Mouse (Mus musculus): ENCODE data around the gene Dlk2.

The Dlk2 gene

DNA sequence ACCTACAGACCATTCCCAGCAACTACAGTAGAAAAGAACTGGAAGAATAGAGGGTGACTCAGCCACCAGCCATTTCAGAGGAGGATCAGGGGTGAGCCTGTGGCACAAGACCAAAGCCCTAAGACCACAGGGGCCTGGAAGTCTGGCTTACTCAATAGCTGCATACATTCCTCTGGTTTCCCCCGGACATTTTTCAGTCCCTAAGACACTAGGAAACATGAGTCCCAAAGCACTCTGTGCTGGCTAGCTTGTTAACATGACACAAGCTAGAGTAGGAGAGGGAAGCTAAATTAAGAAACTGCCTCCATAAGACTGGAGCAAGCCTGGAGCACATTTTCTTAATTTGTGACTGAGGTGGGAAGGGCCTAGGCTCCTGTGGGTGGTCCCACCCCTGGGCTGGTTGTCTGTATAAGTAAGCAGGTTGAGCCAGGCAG lies 23.4 kb upstream of the Dlk2 start:
- no peak for DNase-seq (ENCODE audit: low read depth)

DNA sequence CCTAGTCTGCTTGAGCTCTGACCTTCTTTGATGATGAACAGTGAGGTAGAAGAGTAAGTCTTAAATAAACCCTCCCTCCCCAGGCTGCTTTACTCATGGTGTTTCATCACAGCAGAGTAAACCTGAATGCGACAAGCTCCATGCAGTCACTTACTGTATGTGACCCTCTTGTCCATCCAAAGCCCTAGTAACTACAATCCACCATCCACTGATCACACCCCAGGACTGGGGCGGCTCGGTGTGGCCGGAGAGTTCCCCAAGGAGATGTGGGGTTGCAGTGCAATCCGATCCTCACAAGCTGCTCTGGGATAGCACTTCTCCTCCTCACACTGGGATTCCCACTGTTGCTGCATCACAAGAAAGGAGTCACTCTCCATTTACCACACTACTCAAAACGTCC lies 22.8 kb upstream of the Dlk2 start:
- DNase-seq (ENCODE audit: low read depth) = no peak

DNA sequence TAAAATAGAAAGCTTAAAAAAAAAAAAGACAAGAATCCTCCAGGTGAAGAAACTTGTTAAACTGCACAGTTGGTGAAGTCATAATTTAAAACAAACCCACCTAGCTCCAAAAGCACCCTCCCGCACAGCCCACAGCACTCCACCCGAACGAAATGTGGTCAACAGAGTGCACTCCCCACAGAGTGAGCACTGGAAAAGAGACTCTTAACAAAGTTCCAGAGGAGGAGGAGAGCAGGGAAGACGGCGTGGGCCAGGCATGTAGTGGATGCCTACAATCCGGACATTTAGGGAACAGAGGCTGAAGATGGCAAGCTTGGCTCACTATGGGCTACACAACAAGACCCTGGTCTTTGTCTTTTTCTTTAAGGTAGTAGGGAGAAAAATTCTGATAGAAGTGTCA lies 22.2 kb upstream of the Dlk2 start:
- DNase-seq (ENCODE audit: low read depth) = no peak

DNA sequence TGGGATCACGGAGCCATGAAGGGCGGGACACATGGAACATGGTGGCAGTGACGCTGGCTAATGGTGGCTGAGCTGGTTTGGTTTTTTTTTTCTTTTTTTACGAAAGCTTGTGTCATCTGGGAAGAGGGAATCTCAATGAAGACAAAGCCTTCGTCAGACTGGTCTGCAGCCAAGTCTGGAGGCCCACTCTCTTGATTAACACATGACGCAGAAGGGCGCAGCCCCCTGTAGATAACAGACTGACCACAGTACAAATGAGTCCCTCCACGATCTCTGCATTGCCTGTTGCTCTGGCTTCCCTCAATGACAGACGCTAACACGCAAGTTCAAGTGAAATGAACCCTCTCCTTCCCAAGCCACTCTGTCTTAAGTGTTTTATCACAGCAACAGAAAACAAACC lies 21.7 kb upstream of the Dlk2 start:
- no peak for DNase-seq (ENCODE audit: low read depth)

DNA sequence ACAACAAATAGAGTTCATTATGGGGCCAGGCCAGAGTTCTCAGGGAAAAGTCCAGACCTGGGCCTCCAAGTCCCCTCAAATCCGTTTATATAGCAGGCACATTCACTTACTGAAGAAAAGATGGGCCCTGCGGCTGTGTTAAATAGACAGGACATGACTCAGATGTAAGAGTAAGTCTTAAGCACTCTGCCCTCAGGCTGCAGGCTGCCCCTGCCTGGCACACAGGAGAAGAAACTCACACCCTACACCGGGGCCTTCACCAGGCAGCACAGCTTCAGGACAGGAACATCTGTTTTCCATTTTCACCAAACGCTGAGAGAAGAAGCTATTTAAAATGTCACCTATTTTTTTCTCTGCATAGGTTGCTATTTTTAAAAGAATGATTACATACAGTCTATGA lies 19.6 kb upstream of the Dlk2 start:
- no peak for DNase-seq (ENCODE audit: low read depth)

DNA sequence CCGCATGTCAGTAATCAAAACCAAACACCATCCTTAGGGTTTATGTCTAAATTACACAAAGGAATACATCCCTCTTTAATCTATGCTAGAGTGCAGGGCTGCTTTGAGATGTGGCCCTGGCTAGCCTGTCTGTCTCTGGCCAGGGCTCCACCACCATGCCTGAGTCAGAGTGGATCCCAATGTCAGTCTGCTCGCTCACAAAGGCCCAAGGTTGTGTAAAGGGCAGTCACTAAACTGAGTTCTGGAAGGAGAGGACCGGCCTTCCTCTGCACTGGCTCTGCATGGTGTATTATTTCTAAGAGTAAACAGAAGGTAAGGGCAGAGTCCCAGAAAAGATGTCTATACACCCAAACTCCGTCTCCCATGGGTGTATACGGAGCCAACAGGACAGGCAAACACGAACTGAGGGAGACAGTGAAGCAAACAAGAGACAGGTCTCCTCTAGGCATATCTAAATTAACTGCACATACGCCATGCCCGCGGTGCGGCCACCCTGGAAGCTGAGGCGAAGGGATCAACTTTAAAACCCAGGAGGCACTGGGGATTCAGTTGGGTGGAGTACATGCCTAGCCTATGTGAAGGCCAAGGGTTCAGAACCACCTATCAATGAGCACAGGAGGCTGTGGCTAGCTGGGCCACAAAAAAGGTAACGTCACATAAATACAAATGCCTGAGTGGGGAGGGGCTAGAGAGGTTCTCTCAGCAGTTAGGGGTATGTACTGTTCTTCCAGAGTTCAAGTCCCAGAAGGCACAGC lies 19.0 kb upstream of the Dlk2 start:
- DNase-seq (ENCODE audit: low read depth) = no peak

DNA sequence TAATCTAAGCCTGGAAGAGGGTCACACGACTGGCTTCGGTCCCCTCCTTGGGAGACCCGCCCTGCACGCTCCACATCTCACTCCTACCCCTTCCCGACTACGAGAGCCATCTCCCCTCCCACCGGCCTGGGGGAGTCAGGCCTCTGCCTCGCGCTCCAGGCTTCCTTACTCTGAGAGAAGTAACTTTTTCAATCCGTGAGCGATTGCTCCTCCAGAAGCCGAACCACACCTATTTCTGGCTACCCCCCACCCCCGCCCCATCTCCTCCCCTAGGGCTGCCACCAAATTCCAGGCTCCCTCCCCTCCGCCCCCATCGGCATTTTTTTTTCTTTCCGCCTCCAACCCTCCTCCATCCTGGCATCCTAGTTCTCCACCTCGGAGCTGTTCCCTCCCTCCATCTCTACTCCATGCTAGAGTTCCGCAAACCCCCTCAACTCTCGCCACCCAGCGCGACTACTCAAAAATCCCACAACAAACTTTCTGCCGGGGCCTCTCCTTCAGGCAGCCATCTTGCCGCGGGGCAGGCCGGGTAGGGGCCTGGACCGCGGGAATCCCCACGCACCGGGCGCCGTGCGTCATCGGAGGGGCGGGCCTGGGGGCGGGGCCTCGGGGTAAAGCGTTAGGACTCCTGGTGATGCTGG lies 14.6 kb upstream of the Dlk2 start, which contains the start of gene Tjap1:
Tjap1 (minus strand) TSS at position 544 of the 641 bp plus-strand sequence.
- DNase-seq (ENCODE audit: low read depth) = peak; percentile 65

DNA sequence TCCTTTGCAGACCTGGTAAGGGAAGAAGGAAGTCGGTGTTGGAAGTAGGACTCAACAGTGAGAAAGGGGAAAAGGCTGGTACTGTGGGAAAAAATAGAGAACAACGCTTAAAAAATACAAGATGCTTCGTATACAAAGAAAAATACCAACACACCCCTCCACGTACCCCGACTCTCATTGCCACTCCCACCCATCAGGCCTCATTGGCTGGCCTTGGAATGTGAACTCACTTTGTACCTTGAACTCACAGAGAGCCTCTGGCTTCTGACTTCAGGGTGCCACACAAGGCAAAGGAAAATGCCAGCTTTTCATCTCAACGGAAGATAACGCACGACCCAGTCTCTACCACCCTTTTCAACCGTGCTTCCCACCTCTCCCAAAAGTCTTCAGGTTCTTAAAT lies 14.1 kb upstream of the Dlk2 start:
- no peak for DNase-seq (ENCODE audit: low read depth)

DNA sequence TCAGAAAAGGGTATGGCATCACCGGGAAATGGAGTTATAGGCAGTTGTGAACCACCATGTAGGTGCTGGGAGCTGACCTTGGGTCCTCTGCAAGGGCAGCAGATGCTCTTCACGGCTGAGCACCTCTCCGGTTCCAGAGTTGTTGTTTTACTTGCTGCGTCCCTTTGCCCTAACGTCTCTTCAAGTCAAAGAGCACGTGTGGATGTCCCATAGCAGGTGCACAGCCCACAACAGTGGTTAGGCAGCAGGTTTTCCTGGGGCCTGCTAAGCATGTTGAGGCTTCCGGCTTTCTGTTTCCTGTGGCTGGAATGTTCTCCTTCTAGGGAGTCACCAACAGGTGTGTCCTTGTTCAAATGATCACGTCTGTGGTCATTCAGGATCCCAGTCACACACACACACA lies 13.3 kb upstream of the Dlk2 start:
- DNase-seq (ENCODE audit: low read depth) = no peak

DNA sequence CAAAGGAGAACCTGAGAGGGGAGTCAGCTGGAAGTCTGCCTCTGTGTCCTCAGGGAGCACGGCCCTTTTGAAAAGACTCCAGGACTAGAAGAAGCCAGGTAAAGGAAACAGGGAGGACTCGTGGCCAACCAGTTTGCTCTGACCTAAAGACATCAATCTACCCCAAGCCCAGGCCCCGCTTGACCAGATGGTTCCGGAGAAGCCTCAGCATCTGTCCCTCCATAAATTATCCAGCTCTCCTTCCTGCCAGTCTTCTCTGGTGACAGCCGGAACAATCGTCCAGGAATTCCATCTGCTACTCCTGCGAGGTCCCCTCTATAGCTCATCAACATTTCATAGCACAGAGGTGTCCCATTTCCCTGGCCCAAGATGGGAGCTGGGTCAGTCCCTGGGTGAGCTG lies 12.6 kb upstream of the Dlk2 start:
- DNase-seq (ENCODE audit: low read depth) = no peak

DNA sequence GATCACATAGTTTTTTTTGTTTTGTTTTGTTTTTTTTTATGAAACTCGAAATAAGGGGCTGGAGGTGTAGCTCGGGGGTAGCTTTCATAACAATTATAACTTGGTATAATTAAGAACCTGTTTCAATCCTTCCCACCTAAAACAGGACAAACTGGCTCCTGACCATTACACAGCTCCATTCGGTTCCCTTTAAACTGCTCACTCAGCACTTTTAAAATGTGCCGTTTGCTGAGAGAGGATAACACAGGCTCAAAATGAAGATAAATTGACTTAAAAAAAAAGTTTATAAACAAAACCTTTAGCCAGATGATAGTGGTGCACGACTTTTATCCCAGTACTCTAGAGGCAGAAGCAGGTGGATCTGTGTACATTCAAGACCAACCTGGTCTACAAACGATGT lies 11.8 kb upstream of the Dlk2 start:
- no peak for DNase-seq (ENCODE audit: low read depth)

DNA sequence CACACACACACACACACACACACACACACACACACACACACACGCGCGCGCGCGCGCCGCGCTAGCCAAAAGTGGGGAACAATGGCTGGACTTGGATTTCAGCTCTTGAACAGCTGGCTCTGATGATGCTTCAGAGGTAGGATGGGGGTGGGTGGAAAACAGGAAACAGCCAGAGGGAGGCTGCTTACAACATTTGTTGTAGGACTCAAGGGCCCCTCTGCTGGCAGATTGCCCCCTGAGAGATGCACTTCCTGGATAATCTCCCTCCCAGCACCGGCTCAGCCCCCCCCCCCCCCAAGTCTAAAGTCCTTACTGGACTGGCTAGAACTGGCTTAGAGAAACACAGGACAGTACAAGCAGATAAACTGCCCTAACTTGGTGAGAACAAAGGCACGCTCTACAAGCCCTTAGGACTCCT lies 9.5 kb upstream of the Dlk2 start:
- no peak for DNase-seq (ENCODE audit: low read depth)

DNA sequence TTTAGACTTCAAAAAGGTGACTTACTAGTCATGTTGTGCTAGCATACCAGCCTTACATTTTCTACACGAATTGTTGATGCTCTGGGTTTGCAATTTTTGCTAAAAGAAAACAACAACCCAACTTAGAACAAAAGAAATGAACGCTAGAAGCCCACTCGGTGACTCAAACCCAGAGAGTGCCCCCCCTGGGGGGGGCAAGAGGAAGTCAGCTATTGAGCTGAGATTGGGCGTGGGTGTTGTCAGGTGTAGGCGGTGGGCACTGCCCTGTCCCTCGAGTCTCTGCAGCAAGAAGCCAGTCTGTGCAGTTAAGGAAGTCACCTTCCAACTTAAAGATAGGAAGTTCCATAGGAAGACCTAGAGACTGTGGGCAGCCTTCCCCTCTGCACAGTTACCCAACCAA lies 620 bp upstream of the Dlk2 start:
- no peak for DNase-seq (ENCODE audit: low read depth)

DNA sequence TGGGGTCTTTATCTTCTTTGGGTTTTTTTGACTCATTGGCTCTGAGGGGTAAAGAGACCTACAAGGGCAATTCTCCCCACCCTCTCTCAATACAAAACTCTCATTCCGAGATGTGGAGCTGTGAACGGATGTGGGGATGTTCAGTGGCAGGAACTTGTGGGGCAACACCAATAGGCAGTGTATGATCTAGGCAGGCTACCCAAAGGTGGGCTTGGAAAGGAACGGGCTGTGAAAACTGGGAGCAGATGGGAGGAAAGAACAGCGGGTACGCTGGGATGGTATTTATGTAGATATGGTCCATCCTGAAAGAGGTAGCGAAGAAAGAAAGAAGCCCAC lies 225 bp upstream of the Dlk2 start:
- no peak for DNase-seq (ENCODE audit: low read depth)

DNA sequence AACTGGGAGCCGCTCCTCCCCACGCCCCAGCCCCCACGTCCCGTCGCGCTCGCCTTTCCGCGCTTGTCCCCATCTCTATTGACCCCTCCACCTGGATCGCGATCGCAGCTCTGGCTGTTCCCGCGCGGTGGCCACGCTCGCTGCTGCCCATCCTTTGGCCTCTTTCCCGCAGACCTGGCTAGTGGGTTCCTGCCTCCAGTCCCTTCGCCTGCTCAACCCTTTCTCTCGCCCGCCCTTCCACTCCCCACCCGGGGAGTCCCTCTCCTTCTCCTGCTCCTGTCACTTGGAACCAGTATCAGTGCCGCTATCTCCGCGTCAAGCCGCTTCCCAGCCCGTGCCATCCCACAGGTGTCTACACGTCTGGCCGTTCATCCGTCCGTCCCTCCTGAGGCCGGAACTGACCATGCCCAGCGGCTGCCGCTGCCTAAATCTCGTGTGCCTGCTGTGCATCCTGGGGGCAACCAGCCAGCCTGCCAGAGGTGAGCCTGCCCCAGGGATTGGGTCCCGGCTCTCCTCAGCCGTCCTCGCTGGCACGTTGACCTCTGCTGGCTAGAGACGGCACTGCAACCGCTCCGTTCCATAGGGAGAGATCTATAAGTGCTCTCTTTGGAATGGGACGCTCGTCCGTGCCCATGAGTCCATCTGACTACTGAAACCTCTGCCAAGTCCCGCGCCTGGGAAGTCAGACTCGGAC lies 1.1 kb downstream of the Dlk2 start:
- DNase-seq (ENCODE audit: low read depth) = peak; percentile 50

DNA sequence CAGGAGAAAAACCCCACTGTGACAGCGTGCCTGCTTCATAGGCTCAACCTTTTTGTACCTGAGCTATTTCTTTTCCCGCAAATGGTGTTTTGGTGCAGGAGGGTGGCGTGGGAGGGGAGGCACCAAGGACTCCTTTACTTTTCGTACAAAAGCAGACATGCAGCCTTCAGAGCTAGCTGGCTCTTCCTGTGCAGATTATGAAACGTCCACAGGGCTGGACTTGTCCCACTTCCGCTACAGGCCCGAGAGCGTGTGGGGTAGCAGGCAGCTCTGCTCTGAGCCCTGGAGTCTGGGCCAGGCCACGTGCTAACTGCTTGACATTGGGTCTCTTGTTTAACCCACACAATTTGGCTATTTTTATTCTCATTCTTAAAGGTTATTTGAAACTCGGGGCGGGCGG lies 4.7 kb downstream of the Dlk2 start:
- DNase-seq (ENCODE audit: low read depth) = no peak

DNA sequence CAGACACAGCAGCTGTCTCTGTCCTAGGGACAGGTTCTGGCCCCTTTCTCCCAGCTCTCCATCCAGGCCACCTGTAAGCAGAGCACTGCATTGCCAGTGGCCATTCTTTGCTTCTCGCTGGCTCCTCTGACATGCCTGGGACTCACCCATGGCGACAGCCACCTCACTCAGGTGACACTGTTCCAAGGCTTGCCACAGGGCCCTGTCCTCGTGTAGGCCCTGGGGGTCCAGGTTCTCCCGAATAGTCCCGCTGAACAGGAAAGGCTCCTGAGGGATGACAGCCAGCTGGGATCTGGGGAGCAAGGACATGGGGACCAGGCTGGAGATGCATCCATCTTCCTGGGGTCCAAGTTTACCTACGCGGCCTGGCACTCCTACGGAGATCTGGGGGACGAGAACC lies 7.0 kb downstream of the Dlk2 start:
- DNase-seq (ENCODE audit: low read depth) = no peak

DNA sequence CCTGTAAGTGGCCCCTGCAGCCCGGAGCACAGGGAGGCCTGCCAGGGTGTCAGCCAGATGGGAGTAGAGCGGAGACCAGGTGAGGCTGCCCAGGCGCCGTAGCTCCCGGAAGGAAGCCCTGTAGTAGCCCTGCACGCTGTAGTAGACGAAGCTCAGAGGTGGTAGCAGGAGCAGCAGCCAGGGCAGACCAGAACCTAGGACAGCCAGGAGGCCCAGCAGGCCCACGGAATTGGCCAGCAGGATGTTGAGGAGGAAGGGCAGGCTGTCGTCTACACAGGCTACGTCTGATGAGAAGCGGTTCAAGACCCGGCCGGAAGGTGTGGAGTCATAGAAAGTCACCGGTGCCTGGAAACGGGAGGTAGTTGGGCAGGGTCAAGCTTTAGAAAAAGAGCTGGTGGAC lies 9.7 kb downstream of the Dlk2 start:
- no peak for DNase-seq (ENCODE audit: low read depth)

DNA sequence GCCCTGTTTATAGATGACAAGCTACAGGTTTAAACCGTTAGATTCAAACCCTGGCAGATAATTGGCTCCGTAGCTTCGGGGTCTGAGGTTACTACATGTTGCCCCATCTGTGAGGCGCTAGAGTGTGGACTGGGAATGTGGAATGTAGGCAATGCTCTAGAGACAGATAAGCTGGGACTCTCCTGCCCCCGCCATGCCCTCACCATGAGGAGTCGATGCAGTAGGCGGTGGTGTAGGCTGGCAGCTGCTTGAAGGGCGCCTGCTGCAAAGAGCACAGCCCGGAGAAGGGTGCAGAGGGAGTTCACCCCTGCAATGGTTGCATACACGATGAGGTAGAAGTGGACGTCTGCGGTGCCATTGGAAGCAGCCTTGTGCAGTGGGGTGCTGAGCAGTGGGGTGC lies 12.6 kb downstream of the Dlk2 start:
- DNase-seq (ENCODE audit: low read depth) = no peak

DNA sequence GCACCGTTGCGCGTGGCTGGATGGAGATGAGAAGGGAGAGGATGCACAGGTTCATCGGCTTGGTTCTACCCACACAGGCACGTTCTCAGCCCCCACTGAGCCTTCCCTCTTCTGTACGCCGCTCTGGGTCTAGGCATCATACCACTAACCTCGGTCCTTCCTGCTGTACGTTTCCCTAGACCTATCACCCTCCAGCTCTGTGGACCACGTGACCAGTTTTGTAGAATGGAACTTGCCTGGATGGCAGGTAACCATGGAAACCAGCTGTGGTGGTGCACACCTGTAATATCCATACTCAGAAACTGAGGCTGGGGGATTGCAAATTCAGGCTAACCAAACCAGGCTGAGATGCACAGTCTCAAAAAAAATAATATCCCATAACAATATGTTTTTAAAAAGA lies 13.3 kb downstream of the Dlk2 start:
- DNase-seq (ENCODE audit: low read depth) = no peak

DNA sequence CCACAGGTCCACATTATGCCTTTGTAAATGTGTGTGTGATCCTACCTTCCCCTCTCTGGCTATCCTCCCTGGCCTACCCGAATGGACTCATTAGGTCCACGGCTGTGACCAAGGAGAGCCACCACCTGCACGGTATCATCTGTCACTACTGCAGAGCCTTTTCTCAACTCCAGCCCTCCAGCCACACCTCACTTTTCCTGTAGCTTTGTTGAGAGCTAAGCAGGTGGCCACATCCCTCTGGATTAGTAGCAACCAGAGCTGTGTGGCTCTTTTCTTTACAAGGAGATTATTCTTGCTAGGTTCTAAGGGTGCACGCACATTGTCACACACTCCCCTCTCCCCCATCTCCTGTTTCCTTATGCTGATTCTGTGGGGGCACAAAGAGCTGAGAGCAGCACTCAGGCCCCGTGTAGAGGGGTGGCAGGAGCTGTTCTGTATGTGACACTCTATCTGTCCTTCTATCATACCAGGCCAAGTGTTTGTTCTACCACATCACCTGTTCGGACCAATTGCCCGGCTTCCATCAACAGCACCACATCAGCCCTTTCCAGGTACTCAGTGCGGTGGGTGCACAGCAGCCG lies 16.0 kb downstream of the Dlk2 start:
- no peak for DNase-seq (ENCODE audit: low read depth)

DNA sequence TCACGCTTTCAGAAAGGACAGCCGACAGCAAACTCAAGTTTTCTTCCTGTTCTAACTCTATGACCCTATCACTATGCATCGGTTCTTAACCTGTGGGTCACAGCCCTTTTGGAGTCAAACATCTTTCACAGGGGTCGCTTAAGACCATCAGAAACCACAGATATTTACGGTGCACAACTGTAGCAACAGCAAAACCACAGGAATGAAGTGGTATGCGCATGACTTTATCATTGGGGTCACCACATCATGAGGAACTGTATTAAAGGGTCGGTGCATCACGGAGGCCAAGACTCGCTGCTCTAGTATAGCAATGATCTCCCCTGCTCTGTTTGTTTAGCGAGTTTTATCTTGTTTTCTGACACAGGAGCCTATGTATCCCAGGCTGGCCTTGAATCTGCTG lies 18.6 kb downstream of the Dlk2 start:
- no peak for DNase-seq (ENCODE audit: low read depth)

DNA sequence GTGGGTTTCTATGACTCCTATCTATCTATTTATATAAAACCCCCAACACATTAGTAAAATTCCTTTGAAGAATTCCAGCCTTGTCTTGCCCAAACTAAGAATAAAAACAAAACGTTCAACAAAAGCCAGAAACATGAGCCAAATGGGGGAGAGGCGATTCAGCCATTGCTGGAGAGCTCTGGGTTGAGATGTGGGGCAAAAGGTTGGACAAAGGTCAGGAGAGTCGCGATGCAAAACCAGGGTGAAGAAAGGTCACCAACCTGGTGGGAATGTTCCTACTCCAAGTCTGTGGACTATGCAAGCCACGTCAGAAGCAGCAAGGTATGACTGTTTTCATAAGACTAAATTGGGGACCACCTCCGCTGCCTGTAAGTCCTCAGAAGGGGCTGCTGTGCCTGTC lies 23.3 kb downstream of the Dlk2 start:
- DNase-seq (ENCODE audit: low read depth) = no peak
